In the genomic region with DNA sequence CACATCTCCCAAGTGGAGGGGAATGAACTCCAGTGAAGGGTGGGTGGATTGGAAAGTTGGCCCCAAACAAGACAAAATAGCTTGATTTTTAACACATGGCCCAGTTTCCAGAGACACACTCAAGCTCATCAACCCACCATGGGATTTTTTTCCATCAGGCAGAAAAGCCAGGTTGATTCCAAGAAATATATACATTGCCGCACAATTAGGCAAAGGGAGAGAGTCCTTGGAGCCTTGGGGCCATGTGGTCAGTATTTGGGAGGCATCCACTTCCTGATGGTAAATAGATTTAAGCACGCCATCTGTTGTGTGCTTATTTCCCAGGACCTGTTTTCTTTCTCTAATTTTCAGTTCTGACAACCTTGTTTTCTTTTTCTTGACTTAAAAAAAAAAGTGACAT, we compare ENCODE assay signal across 29 mouse cellular contexts. TPM values are rescaled to one million over a fixed set of nuclear protein-coding genes. Genes with fewer than 3 reads are reported as not detected.
DNase-seq lines count a peak whose midpoint lies in the region; ATAC-seq lines count a peak whose summit lies in the region.
"Had no signal": no experiment of that assay in that cellular context is flagged by ENCODE, and none has a peak within 500 bp of the region (broad histone marks: within the 10 kb centered on the region; RNA-seq: fewer than 3 reads in every experiment).

No protein-coding gene starts in this region.

- H3K4me1 ChIP-seq in kidney, embryonic 16.5 days (ENCODE audit: insufficient read depth, low read length) = peaks cover 30% of the 10 kb centered on the region
- peaks cover 12% of the 10 kb centered on the region for H3K4me1 ChIP-seq in embryonic facial prominence, embryonic 15.5 days
- peaks cover 14% of the 10 kb centered on the region for H3K4me1 ChIP-seq in stomach, embryonic 16.5 days (ENCODE audit: control insufficient read depth, insufficient read depth, low read length)

- H3K9me3 ChIP-seq in kidney, embryonic 16.5 days (ENCODE audit: low read length) = peaks cover 5% of the 10 kb centered on the region; the same call in 1 of the 2 replicates
- no peaks in the 10 kb centered on the region for H3K9me3 ChIP-seq in embryonic facial prominence, embryonic 15.5 days (replicated peaks)
- no peaks in the 10 kb centered on the region for H3K9me3 ChIP-seq in stomach, embryonic 16.5 days (replicated peaks; ENCODE audit: control insufficient read depth, low read length)
- H3K9me3 ChIP-seq: limb, embryonic 13.5 days; liver, embryonic 13.5 days; neural tube, embryonic 15.5 days had no signal

- peak; percentile 10 for DNase-seq in cerebellum, adult 9-10 months
- no peak for DNase-seq in kidney, adult 11 months
- no peak for DNase-seq in neural tube, embryonic 10.5 days (ENCODE audit: extremely low spot score, low spot score)
- no peak for DNase-seq in left cerebral cortex, adult 11 months (ENCODE audit: low spot score)
- DNase-seq: adrenal gland, adult 8-10 months; cerebellum, adult 11 months; cerebellum, postnatal 14 days; gastrocnemius, postnatal 14 days; heart, postnatal 14 days; kidney, postnatal 4 days; layer of hippocampus, postnatal 36 days; liver, embryonic 13.5 days; lung, adult 18-20 months; lung, postnatal 4 days; midbrain, embryonic 14.5 days; retina, postnatal 1 day; right cerebral cortex, postnatal 25 days; thymus, postnatal 4 days had no signal

- no peak for ATAC-seq in cerebellum, adult (ENCODE audit: insufficient number of reproducible peaks, low FRiP score, low TSS enrichment)
- no peak for ATAC-seq in kidney, embryonic 16.5 days (ENCODE audit: low FRiP score, low TSS enrichment)
- peak; percentile 40; the same call in 1 of the 2 replicates for ATAC-seq in embryonic facial prominence, embryonic 15.5 days (ENCODE audit: insufficient number of reproducible peaks, low FRiP score, low TSS enrichment, low read depth)
- ATAC-seq in stomach, embryonic 16.5 days (ENCODE audit: insufficient read depth, low FRiP score) = 0 out of 2 replicates have a peak, but pooled peaks have one; percentile 5
- ATAC-seq: forebrain, embryonic 14.5 days; hindbrain, embryonic 16.5 days; intestine, postnatal 0 days; lung, postnatal 0 days had no signal

- no peak overlapping the region for H3K4me2 ChIP-seq in kidney, embryonic 16.5 days (replicated peaks; ENCODE audit: low read depth, low read length)
- H3K4me2 ChIP-seq in embryonic facial prominence, embryonic 15.5 days (replicated peaks) = no peak overlapping the region
- H3K4me2 ChIP-seq in stomach, embryonic 16.5 days (ENCODE audit: low read depth, low read length) = no peak overlapping the region
- H3K4me2 ChIP-seq: limb, embryonic 13.5 days; liver, embryonic 13.5 days; neural tube, embryonic 15.5 days had no signal

- H3K9ac ChIP-seq in kidney, embryonic 16.5 days (replicated peaks; ENCODE audit: low read length) = no peak overlapping the region
- no peak overlapping the region for H3K9ac ChIP-seq in embryonic facial prominence, embryonic 15.5 days
- no peak overlapping the region for H3K9ac ChIP-seq in stomach, embryonic 16.5 days (ENCODE audit: low read length)
- H3K9ac ChIP-seq: limb, embryonic 13.5 days; liver, embryonic 13.5 days; neural tube, embryonic 15.5 days had no signal

- 72% methylated on average over 2 of the region's 2 CpGs for WGBS in kidney, embryonic 16.5 days
- 51% methylated on average over 2 of the region's 2 CpGs for WGBS in embryonic facial prominence, embryonic 15.5 days
- WGBS in stomach, embryonic 16.5 days = 46% methylated on average over 2 of the region's 2 CpGs

- H3K36me3 ChIP-seq in kidney, embryonic 16.5 days (ENCODE audit: insufficient read depth, low read length) = no peaks in the 10 kb centered on the region
- H3K36me3 ChIP-seq in embryonic facial prominence, embryonic 15.5 days = no peaks in the 10 kb centered on the region
- H3K36me3 ChIP-seq in stomach, embryonic 16.5 days (ENCODE audit: control insufficient read depth, insufficient read depth, low read length) = no peaks in the 10 kb centered on the region
- H3K36me3 ChIP-seq: limb, embryonic 13.5 days; liver, embryonic 13.5 days; neural tube, embryonic 15.5 days had no signal

- no peaks in the 10 kb centered on the region for H3K27me3 ChIP-seq in kidney, embryonic 16.5 days (ENCODE audit: insufficient read depth, low read length)
- H3K27me3 ChIP-seq in embryonic facial prominence, embryonic 15.5 days = no peaks in the 10 kb centered on the region
- H3K27me3 ChIP-seq in stomach, embryonic 16.5 days (ENCODE audit: control insufficient read depth, insufficient read depth, low read length) = no peaks in the 10 kb centered on the region
- H3K27me3 ChIP-seq: CH12.LX; limb, embryonic 13.5 days; liver, embryonic 13.5 days; neural tube, embryonic 15.5 days had no signal

- 0 out of 2 replicates have a peak overlapping the region, but pooled peaks have one; percentile 34 for H3K27ac ChIP-seq in kidney, embryonic 16.5 days (ENCODE audit: low read length)
- H3K27ac ChIP-seq in embryonic facial prominence, embryonic 15.5 days (replicated peaks) = peak overlapping the region; percentile 18
- peak overlapping the region; percentile 38; the same call in 1 of the 2 replicates for H3K27ac ChIP-seq in stomach, embryonic 16.5 days (ENCODE audit: low read length)
- H3K27ac ChIP-seq: limb, embryonic 13.5 days; liver, embryonic 13.5 days; neural tube, embryonic 15.5 days had no signal

- no peak overlapping the region for H3K4me3 ChIP-seq in kidney, embryonic 16.5 days (ENCODE audit: low read length)
- no peak overlapping the region for H3K4me3 ChIP-seq in embryonic facial prominence, embryonic 15.5 days (replicated peaks)
- H3K4me3 ChIP-seq in stomach, embryonic 16.5 days (replicated peaks; ENCODE audit: low read length) = no peak overlapping the region
- H3K4me3 ChIP-seq: limb, embryonic 13.5 days; liver, embryonic 13.5 days; neural tube, embryonic 15.5 days had no signal

RNA-seq across cellular contexts. Expression of a gene that starts 57.7 kb away (rescaled TPM):
- polyA plus RNA-seq in kidney, embryonic 16.5 days (2015; fragmentation: Nextera tagmentation; extraction: Ambion mirVana) = 5.2 and 6.5 TPM in 2 replicates
- 9.3 and 9.9 TPM in 2 replicates for polyA plus RNA-seq in embryonic facial prominence, embryonic 15.5 days (2015; fragmentation: Nextera tagmentation; extraction: Ambion mirVana)
- polyA plus RNA-seq in stomach, embryonic 16.5 days (2015; fragmentation: Nextera tagmentation; extraction: Ambion mirVana) = 4.9 and 5.6 TPM in 2 replicates

RNA-seq across cellular contexts. Expression of a gene that starts 57.9 kb away (rescaled TPM):
- polyA plus RNA-seq in kidney, embryonic 16.5 days (2015; fragmentation: Nextera tagmentation; extraction: Ambion mirVana) = 145 and 166 TPM in 2 replicates
- 213 and 237 TPM in 2 replicates for polyA plus RNA-seq in embryonic facial prominence, embryonic 15.5 days (2015; fragmentation: Nextera tagmentation; extraction: Ambion mirVana)
- 148 and 157 TPM in 2 replicates for polyA plus RNA-seq in stomach, embryonic 16.5 days (2015; fragmentation: Nextera tagmentation; extraction: Ambion mirVana)

Comparison
In these comparisons a context has a peak if more than half of its experiments do, and no peak if none do; other contexts are left out.
1. ATAC-seq: peak in embryonic facial prominence, embryonic 15.5 days (single experiment) and stomach, embryonic 16.5 days (single experiment); none in cerebellum, adult (single experiment) and kidney, embryonic 16.5 days (single experiment).
2. Peak in every context shown above with its lines, with median percentiles within 50 percentile points of each other: H3K27ac ChIP-seq.